Mouse (Mus musculus) adrenal gland, postnatal 4 days (tissue): ENCODE measurements around the gene Prkag3. TPM values are rescaled to one million over a fixed set of nuclear protein-coding genes. Genes with fewer than 3 reads are reported as not detected.

Source experiments
- DNase-seq, 2 experiments: peaks; one replicate each; pipeline ENCODE4 v3.0.0; 2021 to 2022; ENCODE audit warnings: low spot score in 2 of 2, mixed read lengths in 2 of 2
- total RNA-seq, 2 experiments: library from RNA; stranded (reverse); gene quantifications; 2 replicates each; pipeline ENCODE4 v1.2.3; 2021

Prkag3 gene
- total RNA-seq, 2 experiments from 2014 or later = 0.42 to 0.45 TPM

DNA sequence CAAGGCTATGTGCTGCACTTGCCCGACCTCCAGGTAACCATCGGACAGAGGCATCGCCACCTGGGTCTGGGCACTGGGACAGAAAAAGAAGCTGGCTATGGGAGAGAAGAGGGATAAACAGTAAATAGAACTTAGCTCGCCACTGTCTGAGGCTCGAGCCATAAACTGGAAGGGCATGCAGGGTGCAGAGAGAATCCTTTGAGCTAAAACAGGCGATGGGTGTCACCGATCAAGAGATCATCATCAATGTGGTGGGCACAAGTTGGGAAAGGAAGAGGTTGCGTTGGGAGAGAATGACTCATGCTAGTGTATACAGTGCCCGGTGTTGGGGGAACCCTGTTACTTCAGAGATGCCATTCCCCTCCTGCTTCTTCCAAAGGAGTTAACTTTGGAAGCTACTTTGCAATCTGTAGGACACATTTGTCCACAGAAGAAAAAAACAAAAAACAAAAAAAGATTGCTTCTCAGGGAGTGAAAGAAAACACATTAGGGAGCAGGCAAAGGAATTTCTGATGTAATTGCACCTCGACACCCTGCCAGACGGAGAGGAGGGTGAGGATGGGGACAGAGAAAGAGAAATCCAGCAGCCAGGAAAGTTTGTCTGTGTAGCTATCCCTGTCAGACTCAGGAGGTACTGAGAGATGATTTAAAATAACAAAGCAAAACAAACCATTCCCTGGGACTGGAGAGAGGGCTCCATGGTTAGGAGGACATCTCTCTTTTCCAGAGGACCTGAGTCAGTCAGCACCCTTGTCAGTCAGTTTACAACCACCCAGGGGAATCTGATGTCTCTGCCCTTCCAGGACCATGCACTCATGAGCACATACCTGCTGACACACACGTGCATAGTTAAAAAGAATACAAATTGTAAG is 34.9 kb downstream of the Prkag3 start:
- no peak for DNase-seq

DNA sequence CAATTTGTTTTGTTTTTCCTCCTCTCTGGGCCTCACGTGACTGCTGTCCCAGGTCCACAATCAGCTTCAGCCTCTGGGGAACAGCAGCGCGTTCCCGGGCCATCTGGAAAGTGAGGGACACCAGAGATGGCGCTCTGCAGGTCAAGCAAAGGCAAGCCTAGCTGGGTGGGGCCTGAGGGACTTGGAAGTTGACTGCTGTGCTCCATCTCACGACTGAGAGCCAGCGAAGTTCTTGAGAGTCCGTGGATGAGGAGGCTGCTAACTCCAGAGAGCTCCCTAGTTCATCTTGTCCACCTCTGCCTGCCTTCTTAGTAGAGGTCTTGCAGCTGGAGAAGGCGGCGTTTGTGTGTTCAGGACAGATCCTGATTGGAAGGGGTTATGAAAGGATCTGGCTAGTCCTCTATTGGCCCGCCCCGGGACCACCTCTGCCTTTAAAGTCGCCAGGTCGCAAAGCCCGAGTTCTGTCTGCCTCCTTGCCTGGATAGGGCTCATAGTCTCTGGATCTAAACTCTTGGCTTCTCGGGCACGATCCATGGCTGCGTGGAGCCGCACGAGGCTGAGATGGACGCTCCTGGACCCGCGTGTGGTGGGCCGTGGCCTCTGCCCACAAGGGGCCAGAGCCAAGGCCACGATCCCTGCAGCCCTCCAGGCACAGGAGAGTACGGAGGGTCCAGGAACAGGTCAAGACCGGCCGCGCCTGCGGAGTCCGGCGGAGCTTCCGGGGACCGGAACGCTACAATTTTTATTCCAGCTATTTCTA is 35.7 kb downstream of the Prkag3 start, which contains the start of gene Cyp27a1:
Cyp27a1 (plus strand) TSS at position 476 of the 760 bp plus-strand sequence.
- peak in 1 of 2 experiments; percentile 26 for DNase-seq

DNA sequence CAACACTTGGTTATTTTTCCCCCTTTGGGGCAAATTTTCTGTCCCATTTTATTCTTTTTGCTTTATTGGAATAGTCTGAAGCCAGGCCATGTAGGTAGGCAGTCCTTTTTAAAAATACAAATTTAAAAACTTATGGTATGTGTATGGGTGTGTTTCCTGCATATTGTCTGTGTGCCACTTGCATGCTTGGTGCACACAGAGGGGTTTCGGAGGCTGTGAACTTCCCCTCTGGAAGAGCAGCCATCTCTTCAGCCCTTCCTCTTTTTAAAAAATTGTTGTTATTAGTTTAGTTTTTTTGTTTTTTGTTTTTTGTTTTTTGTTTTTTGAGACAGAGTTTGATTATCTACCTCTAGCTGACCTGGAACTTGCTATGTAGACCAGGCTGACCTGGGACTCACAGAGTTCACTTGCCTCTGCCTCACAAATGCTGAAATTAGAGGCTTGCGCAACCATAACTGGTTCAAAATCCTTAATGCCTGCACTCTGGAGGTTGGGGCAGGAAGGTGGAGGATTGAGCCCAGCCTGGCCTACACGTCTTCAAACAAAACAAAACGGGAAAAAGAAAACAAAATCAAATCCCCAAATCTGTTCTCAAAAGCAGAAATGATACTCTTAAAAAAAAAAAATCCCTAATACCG is 36.4 kb downstream of the Prkag3 start:
- DNase-seq = no peak

DNA sequence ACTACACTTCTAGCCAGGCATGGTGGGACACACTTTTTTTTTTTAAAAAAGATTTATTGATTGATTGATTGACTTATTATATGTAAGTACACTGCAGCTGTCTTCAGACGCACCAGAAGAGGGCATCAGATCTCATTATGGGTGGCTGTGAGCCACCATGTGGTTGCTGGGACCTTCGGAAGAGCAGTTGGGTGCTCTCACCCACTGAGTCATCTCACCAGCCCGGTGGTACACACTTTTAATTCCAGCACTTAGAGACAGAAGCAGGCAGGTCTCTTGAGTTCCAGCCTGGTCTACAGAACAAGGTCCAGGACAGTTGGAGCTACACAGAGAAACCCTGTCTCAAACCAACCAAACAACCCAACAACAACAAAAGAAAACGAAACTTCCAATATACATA is 37.0 kb downstream of the Prkag3 start:
- no peak for DNase-seq

DNA sequence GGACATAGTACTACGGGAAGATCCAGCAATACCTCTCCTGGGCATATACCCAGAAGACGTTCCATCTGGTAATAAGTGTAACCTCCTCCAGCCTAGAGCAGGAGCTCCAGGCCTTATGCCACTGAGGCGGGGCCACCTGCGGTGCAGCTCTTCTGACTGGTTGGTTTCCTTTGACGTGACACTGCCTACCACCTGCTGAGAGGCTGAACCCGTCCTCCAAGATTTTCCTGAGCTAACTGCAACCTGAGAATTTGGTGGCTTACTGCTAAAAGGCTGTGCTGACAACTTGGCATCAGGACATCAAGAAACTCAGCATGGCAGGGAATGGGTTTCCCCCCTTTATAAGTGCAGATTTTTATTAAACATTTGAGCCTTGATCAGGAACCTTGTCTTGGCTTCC is 39.5 kb downstream of the Prkag3 start:
- DNase-seq = no peak

DNA sequence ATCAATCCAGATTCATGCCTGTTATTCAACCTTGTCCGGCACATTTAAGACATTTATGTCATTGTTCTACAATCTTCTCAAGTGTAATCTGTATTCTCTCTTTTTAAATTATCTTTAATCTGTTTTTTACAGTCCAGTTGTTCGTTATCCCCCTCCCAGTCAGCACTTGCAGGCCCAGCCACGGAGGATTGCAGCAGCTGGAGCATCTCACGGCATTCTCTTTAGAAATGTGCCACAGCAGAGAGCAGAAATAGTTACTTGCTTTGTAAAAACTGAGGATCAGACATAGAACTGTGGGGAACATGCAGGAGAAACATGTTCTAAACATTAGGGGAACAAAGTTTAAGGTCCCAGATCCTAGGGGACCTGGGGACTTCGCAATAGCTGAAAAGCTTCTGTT is 44.0 kb downstream of the Prkag3 start:
- DNase-seq = no peak

DNA sequence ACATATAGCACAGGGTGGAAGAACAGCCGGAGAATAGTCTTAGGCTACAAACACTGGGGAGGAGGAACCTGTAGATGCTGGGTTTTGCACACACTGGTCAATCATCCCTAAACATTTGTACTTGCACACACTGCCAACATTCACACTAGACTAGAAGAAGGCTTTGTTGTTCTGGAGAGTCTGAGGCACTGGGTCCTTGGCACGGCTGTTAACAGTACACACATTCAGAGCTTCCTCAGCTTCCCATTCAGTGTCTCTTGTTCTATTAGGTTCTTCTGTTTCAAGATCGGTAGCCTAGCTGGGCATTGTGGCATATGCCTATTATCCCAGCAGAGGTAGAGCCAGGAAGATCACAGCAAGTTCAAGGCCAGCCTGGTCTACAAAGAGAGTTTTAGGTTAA is 44.9 kb downstream of the Prkag3 start:
- no peak for DNase-seq

DNA sequence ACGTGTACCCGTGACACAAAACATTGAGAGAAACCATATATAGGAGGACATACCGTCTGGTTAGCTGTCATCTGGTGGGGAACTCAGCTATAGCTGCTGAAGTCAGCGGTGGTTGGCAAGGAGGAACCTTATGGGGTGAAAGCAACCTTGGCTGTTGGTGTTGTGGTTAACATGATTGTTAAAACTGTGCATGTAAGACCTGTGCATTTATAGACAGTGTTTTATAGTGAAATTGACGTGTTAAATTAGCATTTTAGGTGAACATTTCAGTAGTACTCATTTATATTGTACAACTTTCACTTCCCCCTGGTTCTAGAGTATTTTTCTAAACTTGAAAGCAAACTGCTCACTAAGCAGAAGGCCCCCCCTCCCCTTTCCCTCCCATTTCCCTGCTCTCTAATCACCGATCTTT is 46.9 kb downstream of the Prkag3 start:
- no peak for DNase-seq

DNA sequence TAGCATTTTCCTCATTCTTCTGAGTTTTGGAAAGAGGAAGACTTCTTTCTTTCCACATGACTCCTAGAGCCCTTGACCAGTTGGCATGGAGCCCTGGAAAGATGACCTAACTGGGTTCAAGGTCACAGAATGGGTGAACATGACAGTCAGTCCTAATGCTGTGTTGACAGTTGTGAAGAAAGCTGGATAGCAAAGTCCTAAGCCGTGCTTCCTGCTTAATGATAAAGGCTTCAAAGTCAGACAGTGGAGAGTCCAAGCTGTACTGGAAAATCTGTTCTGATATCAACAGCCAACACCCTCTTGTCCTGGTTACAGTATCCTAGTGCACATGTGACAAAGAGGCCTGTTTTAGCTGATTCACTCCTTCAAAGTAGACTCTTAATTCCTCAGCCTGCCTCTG is 50.2 kb downstream of the Prkag3 start:
- no peak for DNase-seq

DNA sequence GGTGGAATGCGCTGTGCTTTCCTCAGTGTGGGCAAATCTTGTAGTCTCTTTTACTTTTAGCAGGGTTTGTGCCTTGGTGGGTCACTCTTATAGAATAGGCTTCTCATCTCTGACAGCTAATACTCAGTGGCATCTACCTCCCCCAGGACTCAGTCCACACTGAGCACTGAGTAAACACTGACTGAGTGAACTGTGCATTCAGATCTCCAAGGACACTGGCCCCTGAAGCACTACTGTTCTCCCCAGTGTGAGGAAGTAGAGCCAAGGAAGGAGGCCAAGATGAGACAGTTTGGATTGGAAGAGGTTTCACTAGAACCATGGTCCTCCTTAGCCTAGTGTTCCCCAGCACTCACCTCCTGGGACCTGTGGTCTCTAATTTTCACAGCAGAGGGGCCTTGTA is 50.7 kb downstream of the Prkag3 start:
- DNase-seq = no peak

DNA sequence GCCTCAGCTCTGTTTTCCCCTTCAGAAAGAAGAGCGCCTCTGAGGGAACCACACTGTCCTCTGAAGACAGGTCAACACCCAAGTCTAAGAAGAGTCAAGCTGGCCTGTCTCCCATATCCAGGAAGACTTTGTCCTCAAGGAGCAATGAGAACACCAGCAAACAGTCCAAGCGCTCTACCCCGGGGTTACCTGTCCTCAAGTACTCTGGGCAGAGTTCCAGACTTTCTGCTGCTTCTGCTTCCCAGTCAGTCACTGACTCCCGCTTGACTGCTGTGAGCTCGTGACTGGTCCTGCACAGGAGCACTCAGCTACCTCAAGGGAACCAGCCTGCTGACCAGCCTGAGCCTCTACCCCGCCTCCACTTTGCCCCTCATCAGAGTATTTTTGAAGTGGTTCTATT is 51.6 kb downstream of the Prkag3 start:
- DNase-seq = no peak

DNA sequence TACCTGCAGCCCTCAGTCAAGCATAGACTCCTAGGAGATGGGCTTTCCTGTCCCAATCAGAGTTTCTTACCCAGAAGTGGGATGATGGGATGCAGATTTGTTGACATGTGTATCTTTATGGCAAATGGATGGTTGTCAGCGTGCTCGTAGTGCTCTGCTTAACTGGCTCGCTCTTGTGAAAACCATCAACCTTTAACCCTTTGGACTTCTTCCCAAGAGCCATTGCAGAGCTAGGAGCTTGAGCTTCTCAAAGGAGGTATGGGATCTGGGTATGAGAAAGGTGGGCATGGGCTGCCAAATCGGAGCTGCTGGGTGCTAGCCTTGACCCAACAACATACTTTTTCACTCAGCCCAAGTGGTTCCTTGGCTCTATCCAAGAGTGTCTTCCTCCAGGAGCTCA is 53.2 kb downstream of the Prkag3 start:
- no peak for DNase-seq

DNA sequence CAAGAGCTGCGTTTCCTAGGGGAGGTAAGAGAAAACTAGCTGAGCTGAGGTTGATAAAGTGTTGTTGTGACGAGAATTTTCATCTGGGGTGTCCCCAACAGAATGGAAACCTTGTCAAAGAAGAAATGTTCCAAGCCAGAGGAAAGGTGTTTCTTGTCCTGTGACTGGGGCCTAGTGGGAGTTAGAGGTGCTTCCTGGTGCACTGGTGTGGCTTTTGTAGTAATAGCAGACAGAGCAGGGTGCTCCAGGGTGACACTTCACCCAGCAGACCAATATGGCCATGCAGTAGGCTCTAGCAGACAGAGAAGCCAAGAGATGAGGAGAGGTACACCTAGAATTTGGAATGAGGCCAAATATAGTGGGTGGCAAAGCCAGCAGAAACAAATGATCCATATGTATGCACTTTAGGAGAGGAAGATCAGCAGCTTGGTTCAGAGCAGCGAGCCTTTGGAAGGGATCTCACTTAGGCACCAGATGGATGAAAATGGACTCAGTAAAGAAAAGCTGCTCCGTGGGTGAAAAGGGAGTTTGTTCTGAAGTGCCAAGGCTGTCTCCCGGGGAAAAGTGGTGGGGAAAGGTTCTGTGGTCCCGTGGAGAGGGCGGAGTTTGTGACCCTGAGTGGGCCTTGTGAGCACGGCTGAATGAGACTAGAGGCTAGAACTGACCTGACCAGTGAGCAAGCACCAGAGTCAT is 55.0 kb downstream of the Prkag3 start:
- no peak for DNase-seq

Other genes starting within 250 kb of the Prkag3 start
- 10 to 100 TPM; 43.9 to 44.4 TPM for gene Cnot9, start 243.2 kb downstream of the Prkag3 start, total RNA-seq
- gene Plcd4, start 206.3 kb downstream of the Prkag3 start, total RNA-seq = 1 to 10 TPM in 1 of 2 experiments, under 1 TPM in 1; 0.90 to 1.1 TPM
- gene Usp37, start 204.9 kb downstream of the Prkag3 start, total RNA-seq = 10 to 100 TPM; 28.4 to 31.1 TPM
- gene Zfp142, start 161.0 kb downstream of the Prkag3 start, total RNA-seq = 10 to 100 TPM; 15.7 to 15.8 TPM
- 10 to 100 TPM; 22.2 to 23.5 TPM for gene Bcs1l, start 160.9 kb downstream of the Prkag3 start, total RNA-seq
- gene Rnf25, start 147.8 kb downstream of the Prkag3 start, total RNA-seq = 10 to 100 TPM; 51.9 to 58.5 TPM
- gene Stk36, start 147.8 kb downstream of the Prkag3 start, total RNA-seq = 1 to 10 TPM; 5.1 to 6.0 TPM
- gene Ttll4, start 87.5 kb downstream of the Prkag3 start, total RNA-seq = 10 to 100 TPM; 27.8 to 30.2 TPM
- gene Cyp27a1, start 35.6 kb downstream of the Prkag3 start, total RNA-seq = 1 to 10 TPM; 6.2 to 8.0 TPM
- 1 to 10 TPM; 3.1 to 3.5 TPM for gene Wnt6, start 22.7 kb upstream of the Prkag3 start, total RNA-seq
- under 1 TPM; 0.23 to 0.50 TPM for gene Wnt10a, start 42.3 kb upstream of the Prkag3 start, total RNA-seq
- 10 to 100 TPM in 1 of 2 experiments, 1 to 10 TPM in 1; 6.6 to 10.1 TPM for gene Cdk5r2, start 105.7 kb upstream of the Prkag3 start, total RNA-seq
- gene Fev, start 136.2 kb upstream of the Prkag3 start, total RNA-seq = 1 to 10 TPM; 2.1 to 3.4 TPM
- 1 to 10 TPM; 2.0 to 3.3 TPM for gene Cryba2, start 143.9 kb upstream of the Prkag3 start, total RNA-seq
- gene Cfap65, start 186.4 kb upstream of the Prkag3 start, total RNA-seq = not detected
- under 1 TPM; 0.45 to 0.70 TPM for gene Ihh, start 202.5 kb upstream of the Prkag3 start, total RNA-seq